Mouse (Mus musculus) kidney, embryonic 14.5 days (tissue): ENCODE results near the gene Mpi. TPM values are rescaled to one million over a fixed set of nuclear protein-coding genes. Genes with fewer than 3 reads are reported as not detected.

Source experiments
- polyA plus RNA-seq: library from polyadenylated mRNA; unstranded; fragments of >200 nt; fragmentation: Nextera tagmentation; extraction: Ambion mirVana; gene quantifications from 2 replicates; pipeline ENCODE4 v1.2.1, GENCODE M21; 2014

Gene Mpi
- polyA plus RNA-seq, 1 experiment from 2014 or later: 37.7 TPM

Other genes starting within 250 kb of the Mpi start
- gene Ppcdc, start 112.6 kb downstream of the Mpi start, polyA plus RNA-seq: 22.9 and 30.4 TPM in 2 replicates
- 7.3 and 9.0 TPM in 2 replicates for gene Scamp5, start 84.7 kb downstream of the Mpi start, polyA plus RNA-seq
- 5.3 and 6.2 TPM in 2 replicates for gene Rpp25, start 48.7 kb downstream of the Mpi start, polyA plus RNA-seq
- 675 and 707 TPM in 2 replicates for gene Cox5a, start 31.5 kb downstream of the Mpi start, polyA plus RNA-seq
- 13.3 and 19.7 TPM in 2 replicates for gene Fam219b, start 15.2 kb downstream of the Mpi start, polyA plus RNA-seq
- 69.2 and 71.4 TPM in 2 replicates for gene Scamp2, start 8.2 kb upstream of the Mpi start, polyA plus RNA-seq
- gene Ulk3, start 36.7 kb upstream of the Mpi start, polyA plus RNA-seq: 5.4 and 13.7 TPM in 2 replicates
- gene Cplx3, start 53.5 kb upstream of the Mpi start, polyA plus RNA-seq: not detected in 2 replicates
- not detected in 2 replicates for gene Lman1l, start 68.0 kb upstream of the Mpi start, polyA plus RNA-seq
- 24.3 and 26.1 TPM in 2 replicates for gene Csk, start 100.9 kb upstream of the Mpi start, polyA plus RNA-seq
- not detected in 2 replicates for gene Cyp1a2, start 130.9 kb upstream of the Mpi start, polyA plus RNA-seq
- 0.08 and 0.11 TPM in 2 replicates for gene Cyp1a1, start 135.2 kb upstream of the Mpi start, polyA plus RNA-seq
- 20.7 and 24.1 TPM in 2 replicates for gene Edc3, start 155.8 kb upstream of the Mpi start, polyA plus RNA-seq
- 61.0 and 69.3 TPM in 2 replicates for gene Clk3, start 213.1 kb upstream of the Mpi start, polyA plus RNA-seq